Mouse (Mus musculus) limb, embryonic 14.5 days (tissue): ENCODE results near the gene Ppara. TPM values are rescaled to one million over a fixed set of nuclear protein-coding genes. Genes with fewer than 3 reads are reported as not detected.

Experiments used
- ATAC-seq: fragments of 200-750 bp; cut with Nextera tagmentation; 2 replicates; pipeline ENCODE4 v1.8.0; 2017; ENCODE audit warnings: low read depth, moderate number of reproducible peaks, moderate TSS enrichment; ENCODE audit not compliant: low FRiP score
- DNase-seq: peaks from one replicate; pipeline ENCODE4 v3.0.0-alpha.2; 2015; ENCODE audit warnings: low spot score
- H3K27ac ChIP-seq: fragments of 300-500 bp; sonication (generic); replicated peaks from 2 replicates; pipeline ENCODE4 v1.5.1; 2014; ENCODE audit warnings: low read depth, mild to moderate bottlenecking, low read length, moderate library complexity, mixed read lengths
- H3K27me3 ChIP-seq: fragments of 300-500 bp; sonication (generic); 2 replicates; pipeline ENCODE4 v1.6.1; 2014; ENCODE audit warnings: low read length, mixed read lengths; ENCODE audit not compliant: control insufficient read depth, insufficient read depth
- H3K36me3 ChIP-seq: fragments of 300-500 bp; sonication (generic); 2 replicates; pipeline ENCODE4 v1.6.1; 2014; ENCODE audit warnings: mild to moderate bottlenecking, low read length, moderate library complexity, mixed read lengths; ENCODE audit not compliant: control insufficient read depth, insufficient read depth
- H3K4me1 ChIP-seq: fragments of 300-500 bp; sonication (generic); 2 replicates; pipeline ENCODE4 v1.6.1; 2014; ENCODE audit warnings: antibody characterized with exemption, low read length, mixed read lengths; ENCODE audit not compliant: control insufficient read depth, insufficient read depth
- H3K4me2 ChIP-seq: fragments of 300-500 bp; sonication (generic); replicated peaks from 2 replicates; pipeline ENCODE4 v1.6.1; 2014; ENCODE audit warnings: low read depth, mild to moderate bottlenecking, low read length, moderate library complexity; ENCODE audit not compliant: severe bottlenecking
- H3K4me3 ChIP-seq: fragments of 300-500 bp; sonication (generic); replicated peaks from 2 replicates; pipeline ENCODE4 v1.5.1; 2014; ENCODE audit warnings: low read length
- H3K9ac ChIP-seq: fragments of 300-500 bp; sonication (generic); 2 replicates; pipeline ENCODE4 v1.6.1; 2014; ENCODE audit warnings: mild to moderate bottlenecking, low read depth, low read length, moderate library complexity; ENCODE audit not compliant: severe bottlenecking
- H3K9me3 ChIP-seq: fragments of 300-500 bp; sonication (generic); 2 replicates; pipeline ENCODE4 v1.6.1; 2016; ENCODE audit warnings: low read length; ENCODE audit not compliant: control insufficient read depth
- POLR2A ChIP-seq: fragments of 200-500 bp; IDR thresholded peaks from 2 replicates; pipeline ENCODE4 v1.8.0; 2012; ENCODE audit warnings: inconsistent platforms, mild to moderate bottlenecking, moderate library complexity, borderline replicate concordance; ENCODE audit not compliant: insufficient read depth, insufficient read length; ENCODE audit errors: extremely low read depth
- WGBS: fragments of 180-500 bp; shearing (Covaris S2); extraction: QIAGEN DNeasy Blood & Tissue Kit; methylation state at CpG from one replicate; pipeline ENCODE4 v1.1.7; 2014; 5-methylcytosine and 5-hydroxymethylcytosine counted together
- polyA plus RNA-seq, 2 experiments: library from polyadenylated mRNA; depleted of rRNA in 1 of 2; stranded (reverse) in 1 of 2; unstranded in 1 of 2; fragments of >200 nt; fragmentation: Nextera tagmentation in 1 of 2; extraction: Ambion mirVana in 1 of 2; gene quantifications; 2 replicates each; pipeline versions ENCODE4 v1.2.1 to v1.2.3; 2012 to 2014

The Ppara gene
- polyA plus RNA-seq (2012; rRNA removed) = 0.36 and 0.84 TPM in 2 replicates
- polyA plus RNA-seq (2014; fragmentation: Nextera tagmentation; extraction: Ambion mirVana) = 2.2 and 2.8 TPM in 2 replicates

GRCm38 (mm10) chr15:85734571-85735033 lies at the start of gene Ppara:
Gene Ppara (plus strand): TSS chr15:85734983.
- WGBS = 5% methylated on average over 19 of the region's 28 CpGs
- H3K4me3 ChIP-seq = peak within 1 kb of the TSS; percentile 73
- H3K27ac ChIP-seq = no peak within 1 kb of the TSS
- DNase-seq (no peak), ATAC-seq (no peak)
- no peaks in the 10 kb centered on the region for H3K4me1 ChIP-seq
- no peaks in the 10 kb centered on the region for H3K9me3 ChIP-seq
- no peaks in the 10 kb centered on the region for H3K36me3 ChIP-seq
- H3K9ac ChIP-seq = peak within 1 kb of the TSS; percentile 60
- peaks cover 51% of the 10 kb centered on the region for H3K27me3 ChIP-seq
- TF ChIP-seq POLR2A = no peak
- H3K4me2 ChIP-seq = peak within 1 kb of the TSS; percentile 82

- Histone ChIP-seq H3K9me3 (no peaks in the 10 kb centered on the region), H3K4me1 (peaks cover 33% of the 10 kb centered on the region), H3K4me3 (no peak overlapping the region), H3K4me2 (peak overlapping the region; percentile 29), H3K9ac (0 out of 2 replicates have a peak overlapping the region, but pooled peaks have one; percentile 1), H3K27me3 (no peaks in the 10 kb centered on the region), H3K27ac (peak overlapping the region; percentile 90), H3K36me3 (peaks cover 82% of the 10 kb centered on the region)
- ATAC-seq (peak; percentile 90), DNase-seq (peak; percentile 91)
- TF ChIP-seq POLR2A = no peak
- 39% methylated on average over 11 of the region's 11 CpGs for WGBS
Measured at GRCm38 (mm10) chr15:85686641-85687395, 48.0 kb upstream of the Ppara start.

DNA sequence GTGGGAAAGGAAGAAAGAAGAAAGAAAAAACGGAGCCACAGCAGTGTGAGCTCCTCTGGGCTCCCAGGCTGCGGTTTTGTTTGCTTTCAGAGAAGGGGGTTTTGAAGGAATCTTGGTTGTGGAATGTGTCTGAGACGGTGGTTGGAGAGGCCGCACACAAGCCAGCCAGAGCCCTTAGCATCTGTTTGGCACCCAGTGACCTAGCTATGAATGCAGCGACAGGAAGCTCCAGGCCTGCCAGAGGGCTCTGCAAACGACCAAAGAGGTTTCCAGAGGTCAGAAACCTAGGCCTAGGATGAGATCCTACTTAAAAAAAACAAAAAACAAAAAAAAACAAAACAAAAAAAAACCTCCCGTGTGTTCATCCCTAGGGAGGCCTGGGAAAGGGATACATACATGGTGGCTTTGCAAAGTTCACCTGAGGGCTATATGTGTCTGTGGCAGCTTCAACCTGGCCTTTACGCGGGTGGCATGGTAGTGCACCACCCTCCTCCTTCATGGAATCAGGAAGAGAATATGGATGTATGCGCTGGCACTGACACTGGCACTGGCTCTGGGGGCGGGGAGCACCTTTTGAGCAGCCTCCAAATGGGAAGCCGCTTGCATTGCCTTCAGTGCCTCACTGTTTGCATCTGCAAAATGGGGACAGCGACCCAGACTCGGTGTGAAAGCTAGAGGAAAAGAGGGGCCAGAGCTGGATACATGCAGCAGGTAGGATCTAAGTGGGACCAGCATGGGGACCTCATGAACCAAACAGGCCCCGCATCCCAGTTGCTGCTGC lies 47.0 kb upstream of the Ppara start:
- Histone ChIP-seq H3K36me3 (peaks cover 80% of the 10 kb centered on the region), H3K9ac (no peak overlapping the region), H3K4me2 (peak overlapping the region; percentile 29), H3K4me1 (peaks cover 33% of the 10 kb centered on the region), H3K27me3 (no peaks in the 10 kb centered on the region), H3K27ac (peak overlapping the region; percentile 87), H3K9me3 (no peaks in the 10 kb centered on the region), H3K4me3 (no peak overlapping the region)
- WGBS = 62% methylated on average over 15 of the region's 15 CpGs
- no peak for TF ChIP-seq POLR2A
- ATAC-seq = 0 out of 2 replicates have a peak, but pooled peaks have one; percentile 5
- peak; percentile 38 for DNase-seq

DNA sequence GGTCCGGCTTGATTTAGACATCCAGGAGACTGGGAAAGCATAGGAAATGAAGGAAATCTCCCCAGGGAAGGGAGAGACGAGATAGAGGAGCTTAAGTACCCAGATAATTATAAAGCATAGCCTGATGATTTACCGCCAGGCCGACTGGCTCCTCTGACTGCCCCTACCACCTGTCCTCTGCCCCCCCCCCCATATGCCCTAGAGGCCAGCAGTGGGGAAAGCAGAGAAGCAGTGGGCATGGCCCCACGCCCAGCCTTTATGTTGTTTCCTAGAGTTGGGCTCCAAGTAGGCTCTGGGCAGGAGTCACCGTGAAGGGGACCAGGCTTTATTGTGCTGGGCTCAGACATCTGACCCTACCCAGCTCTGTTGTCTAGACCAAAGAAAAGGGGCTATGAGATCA lies 46.0 kb upstream of the Ppara start:
- no peak overlapping the region for H3K27ac ChIP-seq
- no peak overlapping the region for H3K4me2 ChIP-seq
- H3K4me1 ChIP-seq = peaks cover 33% of the 10 kb centered on the region
- H3K36me3 ChIP-seq = peaks cover 79% of the 10 kb centered on the region
- no peak for DNase-seq
- H3K9me3 ChIP-seq = no peaks in the 10 kb centered on the region
- WGBS = 46% methylated on average over 6 of the region's 6 CpGs
- H3K27me3 ChIP-seq = no peaks in the 10 kb centered on the region
- H3K4me3 ChIP-seq = no peak overlapping the region
- no peak overlapping the region for H3K9ac ChIP-seq
- TF ChIP-seq POLR2A = no peak
- ATAC-seq = no peak

GRCm38 (mm10) chr15:85689523-85689922 lies 45.3 kb upstream of the Ppara start:
- no peak for TF ChIP-seq POLR2A
- 93% methylated on average over 6 of the region's 6 CpGs for WGBS
- Histone ChIP-seq H3K27ac (no peak overlapping the region), H3K36me3 (peaks cover 79% of the 10 kb centered on the region), H3K4me2 (no peak overlapping the region), H3K9ac (no peak overlapping the region), H3K27me3 (no peaks in the 10 kb centered on the region), H3K4me3 (no peak overlapping the region), H3K9me3 (no peaks in the 10 kb centered on the region), H3K4me1 (peaks cover 30% of the 10 kb centered on the region)
- DNase-seq (no peak), ATAC-seq (no peak)
